Mouse (Mus musculus) right cerebral cortex, postnatal 14 days (tissue): ENCODE measurements around the gene Hspa1b.
"Not testable (repeated sequence)": the region's sequence is repeated elsewhere in the genome, so short reads cannot be mapped to it uniquely, and the experiment has no call there.

ENCODE experiments used
- DNase-seq: peaks from one replicate; pipeline ENCODE4 v3.0.0; 2022

The Hspa1b gene

GRCm38 (mm10) chr17:34959130-34959778 lies at the start of gene Hspa1b:
Gene Hspa1b (minus strand): TSS chr17:34959238.
- DNase-seq = peak; percentile 60

- DNase-seq = no peak
Measured at GRCm38 (mm10) chr17:35007387-35007991, 48.5 kb upstream of the Hspa1b start.

- DNase-seq = not testable (repeated sequence)
Measured at GRCm38 (mm10) chr17:35005902-35006301, 46.9 kb upstream of the Hspa1b start.

GRCm38 (mm10) chr17:35005158-35005557 lies 46.1 kb upstream of the Hspa1b start:
- no peak for DNase-seq

GRCm38 (mm10) chr17:35004075-35004717 lies 45.2 kb upstream of the Hspa1b start:
- no peak for DNase-seq

- DNase-seq = no peak
Measured at GRCm38 (mm10) chr17:35003022-35003838, 44.2 kb upstream of the Hspa1b start.

- no peak for DNase-seq
Measured at GRCm38 (mm10) chr17:35002153-35002865, 43.3 kb upstream of the Hspa1b start.

- DNase-seq = peak; percentile 41
Measured at GRCm38 (mm10) chr17:35001452-35002152, 42.6 kb upstream of the Hspa1b start.

GRCm38 (mm10) chr17:35000717-35001451 lies 41.8 kb upstream of the Hspa1b start, which contains the start of gene Vars:
Gene Vars (plus strand): TSS chr17:35000987.
- DNase-seq = peak; percentile 72

GRCm38 (mm10) chr17:34999871-35000716 lies 41.1 kb upstream of the Hspa1b start:
- DNase-seq = not testable (repeated sequence)

- DNase-seq = no peak
Measured at GRCm38 (mm10) chr17:34998526-34999430, 39.7 kb upstream of the Hspa1b start.

GRCm38 (mm10) chr17:34997142-34997483 lies 38.1 kb upstream of the Hspa1b start:
- no peak for DNase-seq

- no peak for DNase-seq
Measured at GRCm38 (mm10) chr17:34996411-34997141, 37.5 kb upstream of the Hspa1b start.

- not testable (repeated sequence) for DNase-seq
Measured at GRCm38 (mm10) chr17:34995927-34996326, 36.9 kb upstream of the Hspa1b start.

- DNase-seq = not testable (repeated sequence)
Measured at GRCm38 (mm10) chr17:34995192-34995591, 36.2 kb upstream of the Hspa1b start.

- DNase-seq = no peak
Measured at GRCm38 (mm10) chr17:34994751-34995150, 35.7 kb upstream of the Hspa1b start.

- DNase-seq = no peak
Measured at GRCm38 (mm10) chr17:34984218-34984617, 25.2 kb upstream of the Hspa1b start.

- DNase-seq = no peak
Measured at GRCm38 (mm10) chr17:34982328-34982727, 23.3 kb upstream of the Hspa1b start.
